Mouse (Mus musculus) embryonic facial prominence, embryonic 12.5 days (tissue): ENCODE data around the gene Gm26661. TPM values are rescaled to one million over a fixed set of nuclear protein-coding genes. Genes with fewer than 3 reads are reported as not detected.
A peak's percentile ranks its signal among the peaks of the same experiment; 100 is the strongest.

Experiments
- ATAC-seq: fragments of 200-750 bp; cut with Nextera tagmentation; 2 replicates; pipeline ENCODE4 v1.8.0; 2017; ENCODE audit not compliant: insufficient number of reproducible peaks, insufficient read depth, low FRiP score, low TSS enrichment
- H3K27ac ChIP-seq: fragments of 300-500 bp; sonication (generic); 2 replicates; pipeline ENCODE4 v1.5.1; 2016; ENCODE audit warnings: mild to moderate bottlenecking
- H3K27me3 ChIP-seq: fragments of 300-500 bp; sonication (generic); 2 replicates; pipeline ENCODE4 v1.6.1; 2016; ENCODE audit warnings: mild to moderate bottlenecking, moderate library complexity
- H3K36me3 ChIP-seq: fragments of 300-500 bp; sonication (generic); 2 replicates; pipeline ENCODE4 v1.6.1; 2016; ENCODE audit warnings: mild to moderate bottlenecking
- H3K4me1 ChIP-seq: fragments of 300-500 bp; sonication (generic); 2 replicates; pipeline ENCODE4 v1.6.1; 2016
- H3K4me2 ChIP-seq: fragments of 300-500 bp; sonication (generic); replicated peaks from 2 replicates; pipeline ENCODE4 v1.6.1; 2016; ENCODE audit warnings: mild to moderate bottlenecking, moderate library complexity
- H3K4me3 ChIP-seq: fragments of 300-500 bp; sonication (generic); 2 replicates; pipeline ENCODE4 v1.5.1; 2016; ENCODE audit warnings: mild to moderate bottlenecking
- H3K9ac ChIP-seq: fragments of 300-500 bp; sonication (generic); 2 replicates; pipeline ENCODE4 v1.6.1; 2016; ENCODE audit warnings: mild to moderate bottlenecking, moderate library complexity
- H3K9me3 ChIP-seq: fragments of 300-500 bp; sonication (generic); 2 replicates; pipeline ENCODE4 v1.6.1; 2016; ENCODE audit warnings: mild to moderate bottlenecking, moderate library complexity
- WGBS: fragments of 180-500 bp; shearing (Covaris S2); methylation state at CpG from one replicate; pipeline ENCODE4 v1.1.7; 2016; 5-methylcytosine and 5-hydroxymethylcytosine counted together
- polyA plus RNA-seq: library from polyadenylated mRNA; unstranded; fragments of >200 nt; fragmentation: Nextera tagmentation; extraction: Ambion mirVana; gene quantifications from 2 replicates; pipeline ENCODE4 v1.2.1, GENCODE M21; 2016

The Gm26661 gene
- polyA plus RNA-seq, 1 experiment from 2014 or later, result not detected

GRCm38 (mm10) chr14:7801831-7802230, 10.4 kb downstream of the Gm26661 start:
- WGBS, result 11% methylated on average over 4 of the region's 4 CpGs
- Histone ChIP-seq H3K9me3 (no peaks in the 10 kb centered on the region), H3K9ac (no peak overlapping the region), H3K36me3 (no peaks in the 10 kb centered on the region), H3K4me1 (no peaks in the 10 kb centered on the region), H3K4me2 (no peak overlapping the region), H3K4me3 (no peak overlapping the region), H3K27me3 (no peaks in the 10 kb centered on the region), H3K27ac (no peak overlapping the region)
- no peak for ATAC-seq

- H3K27ac ChIP-seq, result no peak overlapping the region
- H3K9me3 ChIP-seq, result no peaks in the 10 kb centered on the region
- 58% methylated on average over 4 of the region's 4 CpGs for WGBS
- ATAC-seq, result 0 out of 2 replicates have a peak, but pooled peaks have one; percentile 44
- no peaks in the 10 kb centered on the region for H3K4me1 ChIP-seq
- no peak overlapping the region for H3K4me2 ChIP-seq
- no peaks in the 10 kb centered on the region for H3K27me3 ChIP-seq
- no peaks in the 10 kb centered on the region for H3K36me3 ChIP-seq
- H3K4me3 ChIP-seq, result no peak overlapping the region
- no peak overlapping the region for H3K9ac ChIP-seq
These were observed 12.6 kb downstream of the Gm26661 start for GRCm38 (mm10) chr14:7803874-7804557.

GRCm38 (mm10) chr14:7804558-7804905, 13.1 kb downstream of the Gm26661 start:
- Histone ChIP-seq H3K9me3 (no peaks in the 10 kb centered on the region), H3K4me2 (no peak overlapping the region), H3K9ac (no peak overlapping the region), H3K27me3 (no peaks in the 10 kb centered on the region), H3K27ac (no peak overlapping the region), H3K4me3 (no peak overlapping the region), H3K36me3 (no peaks in the 10 kb centered on the region), H3K4me1 (no peaks in the 10 kb centered on the region)
- WGBS, result 83% methylated on average over 2 of the region's 2 CpGs
- ATAC-seq, result no peak

- no peak overlapping the region for H3K27ac ChIP-seq
- H3K9me3 ChIP-seq, result no peaks in the 10 kb centered on the region
- ATAC-seq, result no peak
- H3K9ac ChIP-seq, result no peak overlapping the region
- no peaks in the 10 kb centered on the region for H3K27me3 ChIP-seq
- WGBS, result 68% methylated on average over 4 of the region's 4 CpGs
- no peaks in the 10 kb centered on the region for H3K4me1 ChIP-seq
- no peaks in the 10 kb centered on the region for H3K36me3 ChIP-seq
- H3K4me3 ChIP-seq, result no peak overlapping the region
- H3K4me2 ChIP-seq, result no peak overlapping the region
These were observed 16.3 kb downstream of the Gm26661 start for GRCm38 (mm10) chr14:7807711-7808110.

GRCm38 (mm10) chr14:7808501-7808981, 17.2 kb downstream of the Gm26661 start:
- H3K4me3 ChIP-seq, result no peak overlapping the region
- H3K9me3 ChIP-seq, result no peaks in the 10 kb centered on the region
- no peak overlapping the region for H3K4me2 ChIP-seq
- H3K4me1 ChIP-seq, result no peaks in the 10 kb centered on the region
- ATAC-seq, result no peak
- no peak overlapping the region for H3K9ac ChIP-seq
- H3K36me3 ChIP-seq, result no peaks in the 10 kb centered on the region
- WGBS, result 69% methylated on average over 11 of the region's 11 CpGs
- no peaks in the 10 kb centered on the region for H3K27me3 ChIP-seq
- H3K27ac ChIP-seq, result no peak overlapping the region

GRCm38 (mm10) chr14:7809043-7809955, 17.9 kb downstream of the Gm26661 start:
- Histone ChIP-seq H3K4me1 (no peaks in the 10 kb centered on the region), H3K36me3 (no peaks in the 10 kb centered on the region), H3K9me3 (no peaks in the 10 kb centered on the region), H3K27ac (no peak overlapping the region), H3K9ac (no peak overlapping the region), H3K4me3 (no peak overlapping the region), H3K27me3 (no peaks in the 10 kb centered on the region), H3K4me2 (no peak overlapping the region)
- ATAC-seq, result no peak
- WGBS, result 82% methylated on average over 12 of the region's 12 CpGs

GRCm38 (mm10) chr14:7817770-7818462, 26.5 kb downstream of the Gm26661 start, which contains the start of gene Flnb:
Gene Flnb, plus strand, starts transcription at chr14:7817957.
- Histone ChIP-seq H3K4me3 (peak within 1 kb of the TSS; percentile 77), H3K36me3 (no peaks in the 10 kb centered on the region), H3K9me3 (no peaks in the 10 kb centered on the region), H3K4me2 (peak within 1 kb of the TSS; percentile 87), H3K27me3 (no peaks in the 10 kb centered on the region), H3K9ac (peak within 1 kb of the TSS; percentile 82), H3K4me1 (peaks cover 36% of the 10 kb centered on the region), H3K27ac (peak within 1 kb of the TSS; percentile 78)
- peak; percentile 92 for ATAC-seq
- WGBS, result under 1% methylated on average over 49 of the region's 49 CpGs

GRCm38 (mm10) chr14:7818463-7819121, 27.2 kb downstream of the Gm26661 start:
- peaks cover 41% of the 10 kb centered on the region for H3K4me1 ChIP-seq

GRCm38 (mm10) chr14:7819446-7819845, 28.1 kb downstream of the Gm26661 start:
- peak overlapping the region; percentile 82; the same call in 1 of the 2 replicates for H3K9ac ChIP-seq
- peaks cover 46% of the 10 kb centered on the region for H3K4me1 ChIP-seq
- H3K9me3 ChIP-seq, result no peaks in the 10 kb centered on the region
- peak overlapping the region; percentile 77 for H3K4me3 ChIP-seq
- WGBS, result 62% methylated on average over 5 of the region's 5 CpGs
- H3K27me3 ChIP-seq, result no peaks in the 10 kb centered on the region
- ATAC-seq, result no peak
- H3K27ac ChIP-seq, result no peak overlapping the region
- H3K36me3 ChIP-seq, result no peaks in the 10 kb centered on the region
- peak overlapping the region; percentile 87 for H3K4me2 ChIP-seq

More at GRCm38 (mm10) chr14:7818463-7819121, 27.2 kb downstream of the Gm26661 start:
- 0 out of 2 replicates have a peak, but pooled peaks have one; percentile 4 for ATAC-seq
- under 1% methylated on average over 36 of the region's 36 CpGs for WGBS
- Histone ChIP-seq H3K9ac (peak overlapping the region; percentile 82), H3K9me3 (no peaks in the 10 kb centered on the region), H3K27ac (peak overlapping the region; percentile 78), H3K36me3 (no peaks in the 10 kb centered on the region), H3K4me2 (peak overlapping the region; percentile 87), H3K27me3 (no peaks in the 10 kb centered on the region), H3K4me3 (peak overlapping the region; percentile 77)

GRCm38 (mm10) chr14:7821341-7821740, 30.0 kb downstream of the Gm26661 start:
- Histone ChIP-seq H3K9me3 (no peaks in the 10 kb centered on the region), H3K27ac (no peak overlapping the region), H3K27me3 (no peaks in the 10 kb centered on the region), H3K4me1 (peaks cover 65% of the 10 kb centered on the region), H3K36me3 (no peaks in the 10 kb centered on the region), H3K4me3 (no peak overlapping the region), H3K4me2 (peak overlapping the region; percentile 87), H3K9ac (no peak overlapping the region)
- WGBS, result 70% methylated on average over 8 of the region's 8 CpGs
- ATAC-seq, result no peak

- Histone ChIP-seq H3K4me3 (no peak overlapping the region), H3K4me1 (peaks cover 70% of the 10 kb centered on the region), H3K4me2 (peak overlapping the region; percentile 39), H3K27me3 (no peaks in the 10 kb centered on the region), H3K9me3 (no peaks in the 10 kb centered on the region), H3K27ac (peak overlapping the region; percentile 84), H3K36me3 (no peaks in the 10 kb centered on the region), H3K9ac (no peak overlapping the region)
- ATAC-seq, result no peak
- WGBS, result 18% methylated on average over 7 of the region's 7 CpGs
These were observed 31.3 kb downstream of the Gm26661 start for GRCm38 (mm10) chr14:7822693-7823092.
